Mouse (Mus musculus) pancreas, adult 10 weeks (tissue): ENCODE data around the gene Lrrc8c. TPM values are rescaled to one million over a fixed set of nuclear protein-coding genes. Genes with fewer than 3 reads are reported as not detected.

Experiments
- polyA plus RNA-seq: library from polyadenylated mRNA; stranded (reverse); fragments of 350-450 nt; fragmentation: Illumina TruSeq; extraction: RNeasy Lipid Tissue Mini Kit (QIAGEN cat#74804); gene quantifications from one replicate; pipeline ENCODE4 v1.2.3, GENCODE M21; 2015; ENCODE audit warnings: low read depth, low replicate concordance; ENCODE audit not compliant: insufficient read depth

Lrrc8c gene
- polyA plus RNA-seq: 5.2 TPM

GRCm38 (mm10) chr5:105519096-105519975, at the start of gene Lrrc8c:
Gene Lrrc8c (plus strand): TSS chr5:105519388.

Other genes with a start within 250 kb of the Lrrc8c start
- 1.0 TPM for gene Gm43302, start 225.7 kb upstream of the Lrrc8c start, polyA plus RNA-seq
- 5.0 TPM for gene Gbp6, start 225.7 kb upstream of the Lrrc8c start, polyA plus RNA-seq
- gene Lrrc8b, start 103.6 kb upstream of the Lrrc8c start, polyA plus RNA-seq: 1.5 TPM
- 7.2 TPM for gene Lrrc8d, start 180.6 kb downstream of the Lrrc8c start, polyA plus RNA-seq